Mouse (Mus musculus) T-cell, adult 2 months (primary cell): ENCODE data around the gene Psg22.
A peak's percentile ranks its signal among the peaks of the same experiment; 100 is the strongest.
"Not testable (repeated sequence)": the region's sequence is repeated elsewhere in the genome, so short reads cannot be mapped to it uniquely, and the experiment has no call there.

Experiments used
- DNase-seq: peaks from one replicate; pipeline ENCODE4 v3.0.0; 2022; ENCODE audit warnings: low spot score

Gene Psg22

DNA sequence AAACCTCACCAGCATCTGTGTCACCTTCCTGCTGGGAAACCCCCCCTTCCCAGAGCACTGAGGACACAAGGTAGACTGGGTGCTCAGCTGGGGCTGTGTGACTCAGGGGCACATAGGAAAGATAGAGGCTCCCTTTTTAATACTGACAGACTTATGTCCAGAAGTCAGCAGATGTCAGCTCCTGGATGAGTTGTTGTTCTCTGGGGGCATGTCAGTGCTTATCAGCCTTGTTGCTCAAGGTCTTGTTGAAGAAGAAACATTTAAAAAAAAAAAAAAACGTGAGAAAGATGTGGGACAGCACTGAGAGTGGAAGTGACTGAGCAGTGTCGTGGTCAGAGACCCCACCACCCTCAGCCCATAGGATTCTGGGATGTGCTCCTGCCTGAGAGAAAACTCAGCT, at the start of gene Psg22:
Gene Psg22 (plus strand): TSS at position 301 of the 400 bp plus-strand sequence.
- no peak for DNase-seq

- no peak for DNase-seq
These were observed 38.1 kb upstream of the Psg22 start for GRCm38 (mm10) chr7:18679772-18680171.

DNA sequence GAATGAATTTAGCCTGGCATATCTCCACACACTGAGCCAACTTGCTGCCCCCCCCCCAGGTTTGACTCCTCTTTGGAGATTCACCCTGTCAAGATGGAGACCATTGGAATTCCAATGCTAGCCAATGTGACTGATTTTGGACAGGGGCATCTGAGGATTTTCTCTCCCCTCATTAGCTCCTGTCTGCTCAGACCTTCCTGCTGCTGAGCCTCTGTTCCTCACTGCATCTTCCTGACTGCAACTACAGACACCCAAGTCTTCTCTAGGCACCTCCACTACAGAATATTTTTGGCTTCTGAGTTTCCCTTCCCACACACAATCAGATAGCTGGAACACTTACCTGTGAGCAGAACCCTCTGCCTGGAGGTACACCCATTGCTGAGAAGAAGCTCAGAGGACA, 32.3 kb upstream of the Psg22 start:
- DNase-seq, result no peak

GRCm38 (mm10) chr7:18686085-18686484, 31.8 kb upstream of the Psg22 start, which contains the start of gene Psg20:
TSS of gene Psg20 (minus strand) at chr7:18686185.
- DNase-seq, result no peak

DNA sequence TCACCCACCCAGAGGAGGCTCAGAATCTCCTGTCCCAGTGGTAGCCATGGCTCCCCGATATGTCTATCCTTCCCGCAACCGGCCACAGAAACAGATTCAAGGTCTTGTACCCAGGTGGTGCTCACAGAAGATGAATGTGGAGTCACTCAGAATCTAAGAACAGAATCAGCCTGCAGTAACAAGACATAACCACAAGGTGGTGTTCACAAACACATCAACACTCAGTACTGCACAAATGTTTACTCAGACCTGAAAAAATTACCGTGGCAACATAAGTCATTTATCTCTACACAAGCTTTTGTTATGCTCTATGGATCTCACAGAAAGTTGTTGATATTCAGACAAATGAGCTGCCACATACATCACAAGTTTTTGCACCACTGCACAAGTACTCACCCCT, 7.6 kb upstream of the Psg22 start:
- DNase-seq, result not testable (repeated sequence)

GRCm38 (mm10) chr7:18710846-18711245, 7.0 kb upstream of the Psg22 start:
- DNase-seq, result no peak

- no peak for DNase-seq
These were observed 2.3 kb upstream of the Psg22 start for GRCm38 (mm10) chr7:18715546-18715945.

GRCm38 (mm10) chr7:18724001-18724400, 6.1 kb downstream of the Psg22 start:
- DNase-seq, result no peak

GRCm38 (mm10) chr7:18725931-18726330, 8.0 kb downstream of the Psg22 start:
- DNase-seq, result not testable (repeated sequence)

GRCm38 (mm10) chr7:18728391-18728790, 10.5 kb downstream of the Psg22 start:
- DNase-seq, result no peak

GRCm38 (mm10) chr7:18733111-18733510, 15.2 kb downstream of the Psg22 start:
- no peak for DNase-seq

- DNase-seq, result no peak
These were observed 16.6 kb downstream of the Psg22 start for GRCm38 (mm10) chr7:18734451-18734850.

- no peak for DNase-seq
These were observed 28.4 kb downstream of the Psg22 start for GRCm38 (mm10) chr7:18746189-18746860.

DNA sequence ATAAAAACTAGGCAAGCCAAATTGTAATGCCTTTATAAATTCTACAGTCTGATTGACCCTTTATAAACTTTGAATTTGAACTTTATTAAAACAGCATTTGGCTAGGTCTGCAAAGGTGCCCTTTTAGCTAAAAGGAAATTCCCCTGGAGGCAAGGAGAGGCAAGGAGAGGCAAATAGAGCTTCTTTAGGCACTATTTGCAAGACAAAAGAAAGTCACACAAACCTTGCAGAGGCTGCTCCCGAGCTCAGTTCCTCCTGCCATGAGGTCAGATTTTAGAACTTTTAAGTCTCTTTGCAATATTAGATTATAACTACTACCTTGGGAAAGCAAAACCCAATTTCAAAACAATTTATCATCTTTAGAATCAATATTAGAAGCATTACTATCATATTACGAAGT, 29.5 kb downstream of the Psg22 start:
- not testable (repeated sequence) for DNase-seq

- no peak for DNase-seq
These were observed 31.4 kb downstream of the Psg22 start for GRCm38 (mm10) chr7:18748994-18749895.

DNA sequence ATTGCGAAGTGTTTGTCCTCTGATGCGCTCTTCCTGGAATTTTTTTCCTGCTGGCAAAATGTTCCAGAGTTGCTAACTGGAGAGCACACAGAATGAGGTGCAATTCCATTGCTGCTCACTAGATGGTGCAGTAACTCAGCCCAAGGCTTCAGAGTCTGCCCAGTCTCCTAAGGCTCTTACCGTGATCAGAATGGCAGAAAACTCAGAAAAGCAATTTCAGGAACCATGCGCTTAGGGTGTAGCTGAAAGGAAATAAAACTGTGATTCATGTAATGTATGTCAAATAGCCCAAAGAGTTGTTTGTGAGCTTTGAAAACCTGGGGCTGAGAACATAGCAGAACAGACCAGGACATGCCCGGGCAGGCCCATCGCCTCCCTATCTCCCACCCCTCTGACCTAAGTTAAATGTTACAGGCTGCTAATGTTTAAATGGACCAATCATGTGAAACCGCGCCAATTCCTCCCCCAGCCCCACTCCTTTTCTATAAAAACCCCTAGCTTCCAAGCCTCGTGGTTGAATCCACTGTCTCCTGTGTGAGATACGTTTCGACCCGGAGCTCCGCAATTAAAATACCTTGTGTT, 32.1 kb downstream of the Psg22 start:
- peak; percentile 2 for DNase-seq

DNA sequence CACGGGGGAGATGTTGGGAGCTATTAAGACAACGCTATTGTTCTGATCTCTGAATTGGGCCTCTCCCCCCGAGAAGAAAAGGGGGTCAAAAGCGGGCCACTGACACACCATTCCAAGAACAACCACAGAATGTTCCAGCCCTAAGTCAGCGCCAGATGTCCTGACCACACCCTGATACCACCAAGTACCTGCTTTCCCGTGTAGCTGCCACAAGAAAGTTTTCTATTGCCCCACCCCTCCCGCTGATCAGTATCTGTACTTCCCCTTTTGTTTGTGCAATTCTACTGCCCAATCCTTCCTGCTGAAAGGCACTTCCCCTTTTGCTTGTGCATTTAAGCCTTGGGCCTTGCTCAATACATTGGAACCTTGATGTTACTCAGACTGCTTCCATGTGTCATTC, 42.3 kb downstream of the Psg22 start:
- DNase-seq, result not testable (repeated sequence)

GRCm38 (mm10) chr7:18762885-18763284, 45.0 kb downstream of the Psg22 start:
- not testable (repeated sequence) for DNase-seq
